Mouse (Mus musculus) CD4-positive helper T cell, adult 2 months (primary cell): ENCODE data around the gene Wrap53.
A peak's percentile ranks its signal among the peaks of the same experiment; 100 is the strongest.
"Not testable (repeated sequence)": the region's sequence is repeated elsewhere in the genome, so short reads cannot be mapped to it uniquely, and the experiment has no call there.

Experiments used
- DNase-seq: peaks from one replicate; pipeline ENCODE4 v3.0.0-alpha.2; 2012; ENCODE audit warnings: low read depth, missing footprints, low spot score

The Wrap53 gene

DNA sequence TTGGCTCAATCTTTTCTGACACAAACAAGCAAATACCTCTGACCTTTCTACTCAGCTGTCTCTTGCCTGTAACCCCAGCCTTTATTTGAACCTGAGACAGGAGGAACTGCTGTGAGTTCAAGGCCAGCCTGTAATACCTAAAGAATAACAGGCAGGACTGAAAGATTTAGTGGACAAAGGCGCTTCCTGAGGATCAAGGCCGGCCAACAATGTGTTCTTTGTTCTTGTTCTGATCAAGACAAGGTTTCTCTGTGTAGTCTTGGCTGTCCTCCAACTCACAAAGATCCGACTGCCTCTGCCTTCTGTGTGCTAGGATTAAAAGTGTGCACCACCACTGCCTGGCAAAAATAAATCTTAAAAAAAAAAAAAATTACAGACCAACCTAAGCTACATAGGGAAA, 15.7 kb downstream of the Wrap53 start:
- no peak for DNase-seq

DNA sequence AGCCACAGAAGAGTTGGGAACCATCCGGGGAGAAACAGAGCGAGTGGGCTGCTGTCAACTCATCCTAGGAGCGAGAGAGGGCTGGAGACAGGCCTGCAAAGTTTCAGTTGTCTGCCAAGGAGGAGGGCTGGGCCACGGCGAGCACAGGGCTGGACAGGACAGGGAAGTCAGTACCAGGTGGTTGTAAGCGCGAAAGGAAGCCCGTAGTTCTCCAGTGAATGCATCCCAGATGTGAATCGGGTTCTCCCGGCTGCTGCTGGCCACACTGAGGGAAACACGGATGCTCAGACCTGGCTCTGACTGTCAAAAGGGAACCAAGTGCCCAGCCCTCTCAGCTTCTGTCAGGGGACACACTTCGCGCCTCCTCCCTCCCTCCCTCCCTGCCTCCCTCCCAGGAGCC, 16.7 kb downstream of the Wrap53 start:
- no peak for DNase-seq

DNA sequence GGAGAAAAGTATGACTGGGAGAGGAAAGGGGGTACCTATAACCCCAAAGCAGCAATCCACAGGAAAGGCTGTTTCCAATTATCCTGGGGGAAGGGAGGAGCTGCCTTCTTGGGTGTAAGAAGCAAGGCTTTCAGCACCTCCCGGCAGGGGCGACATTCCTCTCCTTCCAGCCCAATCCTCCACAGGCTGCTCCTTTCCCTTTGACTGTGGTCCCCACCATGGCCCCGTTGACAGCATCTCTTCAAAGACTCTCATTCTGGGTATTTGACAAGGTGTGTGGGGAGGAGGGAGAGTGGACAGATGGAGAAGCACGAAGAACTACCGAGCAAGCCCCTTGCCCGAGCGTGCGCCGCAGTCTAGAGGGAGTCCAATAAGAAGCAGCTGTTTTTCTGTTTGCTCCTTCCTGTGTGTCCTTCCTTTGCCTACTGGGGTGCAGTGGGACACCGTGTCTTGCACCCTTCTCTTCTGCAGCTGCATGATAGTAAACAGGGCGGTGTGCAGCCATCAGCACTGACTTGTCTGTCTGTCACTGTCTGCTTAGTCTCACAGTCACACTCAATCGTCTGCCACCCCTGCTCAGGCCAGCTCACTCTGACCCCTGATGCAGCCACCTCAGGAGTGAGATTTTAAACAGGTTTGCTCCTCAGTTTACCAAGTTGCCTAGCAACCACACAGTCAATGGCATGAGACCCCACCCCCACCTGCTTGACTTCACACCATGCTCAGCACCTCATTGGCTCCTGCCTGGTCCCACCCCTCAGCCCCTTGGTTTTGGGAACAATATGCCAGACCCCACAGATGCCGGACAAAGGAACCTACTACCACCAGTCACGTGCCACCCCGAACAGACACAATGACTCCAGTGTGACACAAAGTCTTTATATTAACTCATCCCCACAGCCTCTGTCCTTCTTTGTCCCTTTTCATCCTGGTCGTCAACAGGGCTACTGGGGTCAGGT, 18.9 kb downstream of the Wrap53 start:
- no peak for DNase-seq

DNA sequence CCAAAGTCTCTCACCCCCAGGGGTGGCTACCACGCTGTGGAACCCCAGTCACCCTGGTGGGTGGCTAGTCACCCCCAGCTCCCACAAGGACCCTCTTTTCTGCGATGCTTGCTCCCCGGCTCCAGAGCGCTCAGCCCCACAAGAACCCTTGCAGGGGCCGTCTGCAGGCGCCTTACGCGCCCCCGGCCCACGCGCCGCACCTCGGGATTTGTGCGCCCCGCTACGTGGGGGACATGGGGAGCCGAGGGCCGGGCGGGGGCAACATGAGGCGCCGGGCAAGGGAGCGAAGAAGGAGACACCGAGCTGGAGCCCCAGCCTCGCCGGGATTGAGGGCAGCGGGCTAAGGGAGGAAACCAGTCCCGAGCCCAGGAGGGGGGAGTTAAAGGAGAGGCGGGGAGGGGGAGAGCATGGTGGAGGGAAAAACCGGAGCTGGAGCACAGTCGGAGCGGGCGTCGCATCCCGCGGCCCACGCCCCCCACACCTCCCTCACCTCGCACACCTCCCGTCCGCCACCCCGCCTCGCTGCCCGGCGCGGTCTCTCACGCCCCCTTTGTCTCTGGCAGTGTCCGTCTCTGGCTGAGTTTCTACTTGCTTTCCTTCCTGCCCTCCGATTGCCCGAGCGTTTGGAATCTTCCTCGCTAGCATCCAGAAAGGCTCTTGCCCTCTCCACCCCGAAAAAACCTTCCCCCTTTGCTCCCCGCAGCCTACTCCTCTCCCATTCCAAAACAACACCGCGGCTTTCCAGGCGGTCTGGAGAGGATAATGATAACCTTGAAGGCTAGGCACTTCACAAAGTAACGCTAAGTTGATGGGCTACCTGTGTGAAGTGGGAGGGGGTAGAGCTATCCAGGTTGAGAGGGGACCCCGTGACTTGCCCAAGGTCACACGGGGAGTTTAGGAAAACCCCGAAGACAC, 19.9 kb downstream of the Wrap53 start, which contains the start of gene Efnb3:
Gene Efnb3 (minus strand): TSS at position 355 of the 915 bp plus-strand sequence.
- no peak for DNase-seq

DNA sequence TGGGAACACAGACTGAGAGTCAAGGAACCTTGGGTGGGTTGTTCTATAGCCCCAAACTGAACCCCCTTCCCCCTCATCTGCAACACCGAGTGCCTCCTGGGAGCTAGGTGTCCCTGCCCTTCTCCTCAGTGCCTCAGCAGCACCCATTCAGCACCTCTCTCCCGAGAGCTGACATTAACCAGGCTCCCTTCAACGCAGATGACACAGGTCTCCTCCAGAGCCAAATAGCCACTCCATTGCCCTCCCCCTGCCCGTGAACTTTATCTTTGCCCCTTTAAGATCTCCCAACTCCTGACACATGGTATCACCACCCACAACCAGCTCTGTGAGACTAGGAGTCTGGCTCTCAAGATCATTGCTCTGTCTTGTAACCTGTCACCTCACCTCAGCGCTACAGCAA, 20.9 kb downstream of the Wrap53 start:
- DNase-seq, result no peak

DNA sequence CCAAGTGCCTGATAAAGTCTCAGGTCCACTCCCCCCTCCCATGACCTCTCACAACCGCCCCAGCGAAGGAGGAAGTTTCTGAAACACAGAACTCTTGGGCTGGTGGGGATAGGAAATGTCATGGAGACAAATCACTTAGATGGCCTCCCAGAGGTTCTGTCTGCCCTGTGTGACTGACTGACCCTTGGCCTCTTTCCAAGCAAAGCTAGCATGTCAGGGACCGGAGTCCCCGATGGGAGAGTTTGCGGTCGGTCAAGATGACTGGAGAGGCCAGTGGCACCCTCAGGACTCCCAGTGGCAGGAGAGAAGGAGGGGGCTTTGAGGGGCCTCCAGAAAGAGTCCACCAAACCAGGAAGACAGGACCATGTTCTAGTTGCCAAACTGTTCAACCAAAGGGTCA, 21.3 kb downstream of the Wrap53 start:
- DNase-seq, result no peak

DNA sequence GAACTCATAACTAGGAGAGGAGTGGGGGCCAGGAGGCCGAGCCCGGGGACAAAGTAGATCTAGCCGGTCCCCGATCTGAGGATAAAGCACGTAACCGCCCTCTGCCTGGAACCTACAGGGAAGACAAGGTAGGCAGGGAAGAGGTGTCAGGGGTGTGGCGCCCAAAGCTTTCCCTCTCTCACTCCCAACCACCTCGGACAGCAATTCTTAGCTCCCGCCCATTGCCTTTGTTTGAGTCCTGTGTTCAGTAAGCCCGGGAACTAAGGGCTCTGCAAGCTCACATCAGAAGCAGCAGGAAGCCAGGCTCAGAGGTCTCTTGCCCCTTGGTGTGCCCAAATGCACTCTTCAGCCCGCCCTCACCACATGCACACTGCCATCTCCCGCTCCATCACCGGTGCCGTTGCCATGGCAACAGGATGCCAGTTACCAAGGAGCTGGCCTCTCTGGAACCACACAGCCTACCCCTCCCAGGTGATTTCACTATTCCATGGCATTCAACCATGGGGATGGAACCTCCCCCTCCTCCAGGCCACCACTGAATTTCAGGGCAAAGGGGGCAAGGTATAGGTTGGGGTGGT, 22.6 kb downstream of the Wrap53 start:
- DNase-seq, result no peak

DNA sequence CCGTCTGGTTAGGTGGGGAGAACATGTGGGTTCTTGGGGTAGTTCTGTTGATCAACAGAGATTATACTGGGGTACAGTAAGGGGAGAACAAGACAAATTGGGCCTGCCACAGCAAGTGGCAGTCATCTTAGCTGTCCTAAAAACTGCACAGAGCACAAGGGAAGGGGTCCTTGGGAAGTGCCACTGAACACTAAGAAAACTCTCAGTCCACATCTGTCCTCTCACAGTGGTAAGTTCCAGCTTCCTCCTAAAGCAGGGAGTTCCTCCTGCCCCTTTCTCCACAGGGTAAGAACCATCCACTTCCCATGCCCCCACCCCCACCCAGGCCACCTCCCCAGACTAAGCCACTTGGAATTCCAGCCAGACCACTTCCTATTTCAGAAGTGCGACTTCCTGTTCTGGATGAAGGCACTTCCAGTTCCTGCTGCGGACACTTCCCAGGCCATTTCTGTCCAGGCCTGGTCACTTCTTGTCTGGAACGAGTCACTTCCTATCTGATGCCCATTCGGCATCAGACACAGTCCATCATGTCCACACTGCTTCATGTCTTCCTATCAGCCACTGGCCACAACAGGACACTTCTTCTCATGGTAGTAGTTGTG, 25.4 kb downstream of the Wrap53 start:
- DNase-seq, result no peak

DNA sequence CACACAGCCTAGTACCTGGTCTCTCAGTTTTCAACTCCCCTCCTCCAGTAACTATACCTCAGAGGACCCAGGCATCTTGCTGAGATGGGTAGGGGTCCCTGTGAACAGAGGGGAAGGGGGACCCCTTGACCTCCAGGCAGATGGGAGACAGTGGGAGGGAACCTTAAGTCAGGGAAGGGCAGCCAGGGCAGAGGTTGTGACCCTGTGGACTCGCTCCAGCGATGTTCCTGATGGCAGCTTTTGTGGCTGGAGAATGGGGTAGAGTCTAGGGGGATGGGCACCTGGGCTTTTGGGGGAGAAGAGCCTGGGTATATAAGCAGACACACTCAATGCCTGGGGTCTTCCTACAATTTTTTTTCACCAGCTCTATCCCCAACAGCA, 26.7 kb downstream of the Wrap53 start:
- no peak for DNase-seq

DNA sequence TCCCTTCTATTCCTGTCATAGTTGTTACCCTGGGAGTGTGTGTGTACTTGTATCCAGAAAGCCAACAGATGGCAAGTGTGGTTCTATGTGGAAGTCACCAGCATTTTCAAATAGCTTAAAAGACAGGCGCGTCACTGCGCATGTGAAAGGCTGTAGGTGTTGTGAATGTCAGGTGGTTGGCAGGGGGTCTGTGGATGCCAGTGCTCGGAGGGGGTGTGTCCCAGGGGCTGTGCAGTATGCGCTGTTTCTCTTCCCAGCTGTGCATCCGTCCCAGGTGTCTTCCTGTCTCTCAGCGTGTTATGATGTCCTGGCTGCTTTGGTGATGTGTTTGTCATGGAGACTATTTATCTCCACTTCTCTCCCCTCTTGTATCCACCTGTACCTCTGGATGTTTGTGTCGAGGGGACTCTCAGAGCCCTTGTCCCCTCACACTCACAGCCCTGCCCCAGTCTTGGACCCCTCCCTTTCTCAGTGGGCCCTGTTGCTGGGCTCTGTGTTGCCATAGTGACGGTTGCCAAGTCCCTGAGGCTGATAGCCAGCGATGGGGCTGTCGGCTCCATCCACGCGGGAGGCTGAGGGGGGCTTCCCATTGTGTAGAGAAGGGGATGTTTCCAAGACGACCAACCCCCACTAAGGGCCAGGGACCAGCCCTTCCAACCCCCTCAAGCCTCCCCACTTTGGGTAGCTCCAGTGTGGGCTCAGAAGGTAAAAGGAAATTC, 27.3 kb downstream of the Wrap53 start:
- DNase-seq, result no peak

DNA sequence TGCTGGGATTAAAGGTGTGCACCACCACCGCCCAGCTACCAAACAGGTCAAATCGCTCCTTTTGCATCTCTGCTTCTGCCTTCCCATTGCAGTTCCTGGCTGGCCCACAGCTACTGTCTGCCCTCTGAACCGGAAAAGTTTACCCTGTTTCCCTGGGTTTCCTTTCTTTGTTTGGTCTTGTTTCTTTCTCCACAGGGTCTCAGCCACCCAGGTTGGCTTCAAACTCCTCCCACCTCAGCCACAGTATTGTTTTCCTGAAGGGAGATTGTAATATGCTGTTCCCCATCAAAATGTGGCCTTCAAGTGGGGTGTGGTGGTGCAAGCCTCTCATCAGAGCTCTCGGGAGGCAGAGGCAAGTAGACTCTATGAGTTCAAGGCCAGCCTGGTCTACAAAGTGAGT, 28.7 kb downstream of the Wrap53 start:
- DNase-seq, result no peak

DNA sequence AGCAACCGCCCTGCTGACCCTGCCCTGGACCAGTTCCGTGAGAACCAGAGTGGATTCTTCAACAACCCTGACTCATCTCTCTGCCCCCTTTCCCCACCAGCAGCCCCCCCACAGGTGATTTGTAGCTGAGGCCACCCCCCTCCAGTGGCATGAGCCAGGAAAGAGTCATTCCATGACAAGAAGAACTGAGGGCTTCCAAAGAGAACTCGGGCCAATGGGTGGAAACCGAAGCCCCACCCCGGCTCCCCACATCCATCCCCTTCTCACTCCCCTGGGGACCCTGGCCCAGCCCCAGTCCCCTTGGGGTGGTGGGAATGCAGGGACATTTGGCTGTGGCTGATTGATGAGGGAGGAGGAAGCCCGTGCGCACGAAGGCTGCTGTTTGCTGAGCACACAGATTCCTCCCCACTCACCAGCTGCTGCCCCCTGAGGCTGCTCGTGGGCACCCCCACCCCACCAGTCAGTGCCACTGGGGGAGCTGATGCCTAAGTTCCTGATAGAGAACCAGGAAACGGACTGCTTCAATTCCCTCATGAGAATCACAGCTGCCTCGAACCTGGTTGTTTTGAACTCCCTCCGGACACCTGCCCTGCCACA, 30.9 kb downstream of the Wrap53 start, which contains the start of gene Dnah2:
Gene Dnah2 (minus strand): TSS at position 51 of the 597 bp plus-strand sequence.
- DNase-seq, result no peak

DNA sequence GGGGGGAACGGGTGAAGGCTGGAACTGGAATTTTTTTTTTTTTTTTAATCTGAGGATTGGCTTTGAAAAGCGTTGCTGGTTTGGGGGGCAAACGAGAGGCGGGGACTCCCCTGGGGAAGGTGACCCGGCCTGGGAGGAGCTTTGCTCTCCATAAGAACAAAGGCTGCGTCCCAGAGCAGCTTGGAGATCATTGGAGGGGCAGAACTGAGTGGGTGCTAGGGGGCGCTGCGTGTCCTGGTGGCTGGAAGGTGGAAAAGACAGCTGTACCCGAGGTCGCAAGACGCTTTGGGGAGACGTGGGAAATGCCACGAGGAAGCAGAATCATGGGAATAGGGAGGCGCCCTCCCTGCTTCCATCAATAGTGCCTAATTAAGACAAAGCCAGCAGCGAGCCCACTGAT, 33.0 kb downstream of the Wrap53 start:
- DNase-seq, result peak; percentile 46

DNA sequence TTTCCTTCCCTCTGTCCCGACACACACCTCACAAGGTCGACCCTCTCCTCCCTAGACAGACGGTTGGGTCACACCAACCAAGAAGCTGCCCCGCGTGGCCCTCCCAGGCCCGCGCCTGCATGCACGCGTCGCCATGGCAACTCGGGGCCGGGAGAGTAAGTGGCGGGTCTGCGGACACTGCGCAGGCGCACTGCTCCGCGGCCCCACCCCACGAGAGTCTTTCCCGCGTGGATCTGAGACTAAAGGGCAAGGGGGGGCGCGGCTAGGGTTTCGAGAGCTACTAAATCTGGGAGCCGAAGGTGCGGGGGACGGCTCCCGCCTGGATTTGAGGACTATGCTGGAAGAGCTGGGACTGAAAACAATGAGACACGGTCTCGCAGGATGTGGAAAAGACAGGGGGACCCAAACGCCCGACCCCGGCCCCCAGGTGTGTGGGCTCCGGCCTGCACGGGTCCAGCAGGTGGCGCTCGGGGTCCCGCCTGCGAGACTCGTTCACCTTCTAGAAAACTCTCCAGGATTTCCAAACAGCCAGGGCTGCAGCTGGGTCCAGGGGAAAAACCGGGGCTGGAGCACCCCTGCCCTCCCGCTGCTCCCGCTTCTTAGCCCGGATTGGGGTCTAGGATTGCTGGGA, 33.5 kb downstream of the Wrap53 start:
- peak; percentile 51 for DNase-seq

DNA sequence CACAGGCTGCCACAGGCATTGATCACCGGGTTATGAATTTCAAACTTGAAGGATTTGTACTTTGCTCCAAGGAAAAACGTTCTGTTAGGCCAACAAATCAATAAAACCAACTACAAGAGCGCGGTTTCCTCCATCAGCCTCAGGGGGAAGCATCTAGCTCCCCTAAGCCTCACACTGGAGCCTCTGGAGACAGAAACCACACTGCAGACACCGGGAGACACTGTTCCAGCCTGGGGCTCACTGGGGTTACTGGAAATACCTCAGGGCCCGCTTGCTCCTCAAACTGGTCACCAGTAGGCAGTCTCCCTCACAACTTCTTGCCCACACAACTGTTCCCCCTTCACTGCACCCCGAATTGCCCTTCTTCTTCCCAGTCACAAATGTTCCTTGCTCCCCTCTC, 34.1 kb downstream of the Wrap53 start:
- no peak for DNase-seq

DNA sequence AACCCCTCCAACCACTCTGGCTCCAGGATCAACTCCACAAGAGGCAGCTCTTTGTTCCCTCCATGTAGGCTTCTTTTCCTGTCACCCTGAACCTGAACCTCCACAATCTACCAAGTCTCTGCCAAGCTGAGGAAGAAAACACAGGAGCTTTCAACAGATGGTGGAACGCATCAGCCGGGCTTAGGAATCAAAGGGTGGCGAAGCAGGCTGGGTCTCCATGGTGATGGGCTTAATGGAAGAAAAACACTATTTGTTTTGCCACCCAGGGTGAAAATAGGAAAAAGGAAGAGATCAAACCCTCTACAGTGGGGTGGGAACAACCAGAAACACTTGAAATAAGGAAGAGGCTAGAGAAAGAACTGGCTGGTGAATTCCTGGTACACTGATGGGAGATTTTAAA, 36.5 kb downstream of the Wrap53 start:
- no peak for DNase-seq

DNA sequence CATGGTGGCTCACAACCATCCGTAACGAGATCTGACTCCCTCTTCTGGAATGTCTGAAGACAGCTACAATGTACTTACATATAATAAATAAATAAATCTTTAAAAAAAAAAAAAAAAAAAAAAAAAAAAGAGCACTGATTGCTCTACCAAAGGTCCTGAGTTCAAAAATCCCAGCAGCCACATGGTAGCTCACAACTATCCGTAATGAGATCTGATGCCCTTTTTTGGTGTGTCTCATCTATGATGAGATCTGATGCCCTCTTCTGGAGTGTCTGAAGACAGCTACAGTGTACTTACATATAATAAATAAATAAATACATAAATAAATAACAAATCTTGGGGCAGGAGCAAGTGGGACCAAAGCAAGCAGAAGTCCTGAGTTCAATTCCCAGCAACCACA, 38.3 kb downstream of the Wrap53 start:
- DNase-seq, result not testable (repeated sequence)

DNA sequence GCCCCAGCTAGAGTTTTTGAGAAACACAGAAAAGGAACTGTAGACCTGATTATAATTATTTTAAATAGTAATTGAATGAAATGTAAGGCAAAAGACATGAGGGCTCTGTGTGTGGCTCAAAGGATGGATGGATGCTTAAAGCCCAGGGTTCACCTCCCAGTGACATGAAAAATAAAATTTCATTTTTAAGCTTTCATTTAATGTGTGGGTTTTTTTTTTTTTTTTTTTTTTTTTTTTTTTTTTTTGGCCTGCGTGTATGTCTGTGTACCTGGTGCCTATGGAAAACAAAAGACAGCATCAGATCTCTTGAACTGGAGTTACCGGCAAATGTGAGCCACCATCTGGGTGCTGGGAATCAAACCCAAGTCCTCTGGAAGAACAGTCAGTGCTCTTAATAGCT, 39.4 kb downstream of the Wrap53 start:
- DNase-seq, result no peak

DNA sequence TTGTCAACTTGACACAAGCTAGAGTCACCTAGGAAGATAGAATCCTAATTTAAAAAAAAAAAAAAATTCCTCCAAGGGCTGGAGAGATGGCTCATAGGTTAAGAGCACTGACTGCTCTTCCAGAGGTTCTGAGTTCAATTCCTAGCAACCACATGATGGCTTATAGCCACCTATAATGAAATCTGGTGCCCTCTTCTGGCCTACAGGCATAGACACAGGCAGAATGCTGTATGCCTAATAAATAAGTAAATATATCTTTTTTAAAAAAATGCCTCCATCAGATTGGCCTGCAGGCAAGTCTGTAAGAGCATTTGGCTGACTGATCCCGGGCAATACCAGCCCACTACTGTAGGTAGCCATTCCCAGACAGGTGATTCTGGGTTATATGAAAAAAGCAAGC, 45.1 kb downstream of the Wrap53 start:
- DNase-seq, result no peak
